Mouse (Mus musculus) heart, postnatal 0 days (tissue): ENCODE data around the gene Dock4. TPM values are rescaled to one million over a fixed set of nuclear protein-coding genes. Genes with fewer than 3 reads are reported as not detected.
A peak's percentile ranks its signal among the peaks of the same experiment; 100 is the strongest.

Source experiments
- ATAC-seq: fragments of 200-750 bp; cut with Nextera tagmentation; 2 replicates; pipeline ENCODE4 v1.8.0; 2017; ENCODE audit warnings: low read depth, moderate number of reproducible peaks, moderate library complexity; ENCODE audit not compliant: insufficient read depth
- DNase-seq: peaks from one replicate; pipeline ENCODE4 v3.0.0-alpha.2; 2016; ENCODE audit warnings: low spot score
- H3K27ac ChIP-seq: fragments of 300-500 bp; sonication (generic); 2 replicates; pipeline ENCODE4 v1.5.1; 2014; ENCODE audit warnings: low read depth, mild to moderate bottlenecking
- H3K27me3 ChIP-seq: fragments of 300-500 bp; sonication (generic); 2 replicates; pipeline ENCODE4 v1.6.1; 2014; ENCODE audit warnings: low read length, mixed read lengths; ENCODE audit not compliant: control insufficient read depth, insufficient read depth
- H3K36me3 ChIP-seq: fragments of 300-500 bp; sonication (generic); replicated peaks from 2 replicates; pipeline ENCODE4 v1.6.1; 2014; ENCODE audit warnings: low read length, mixed read lengths; ENCODE audit not compliant: control insufficient read depth, insufficient read depth
- H3K4me1 ChIP-seq: fragments of 300-500 bp; sonication (generic); 2 replicates; pipeline ENCODE4 v1.6.1; 2014; ENCODE audit warnings: antibody characterized with exemption; ENCODE audit not compliant: control insufficient read depth, insufficient read depth
- H3K4me2 ChIP-seq: fragments of 300-500 bp; sonication (generic); 2 replicates; pipeline ENCODE4 v1.6.1; 2014; ENCODE audit warnings: low read depth, mild to moderate bottlenecking, low read length, moderate library complexity
- H3K4me3 ChIP-seq: fragments of 300-500 bp; sonication (generic); 2 replicates; pipeline ENCODE4 v1.5.1; 2014; ENCODE audit warnings: low read depth, low read length
- H3K9ac ChIP-seq: fragments of 300-500 bp; sonication (generic); replicated peaks from 2 replicates; pipeline ENCODE4 v1.6.1; 2014; ENCODE audit warnings: low read depth, low read length, mixed read lengths
- H3K9me3 ChIP-seq: fragments of 300-500 bp; sonication (generic); replicated peaks from 2 replicates; pipeline ENCODE4 v1.6.1; 2016; ENCODE audit warnings: low read length; ENCODE audit not compliant: control insufficient read depth
- CTCF ChIP-seq: IDR thresholded peaks from 2 replicates; pipeline ENCODE4 v1.5.1; 2016; ENCODE audit warnings: antibody characterized with exemption, control low read depth, low read depth
- EP300 ChIP-seq: IDR thresholded peaks from 2 replicates; pipeline ENCODE4 v1.6.1; 2016; ENCODE audit warnings: antibody characterized with exemption, low read depth
- WGBS: fragments of 180-500 bp; shearing (Covaris S2); extraction: QIAGEN DNeasy Blood & Tissue Kit; methylation state at CpG from one replicate; pipeline ENCODE4 v1.1.7; 2014; 5-methylcytosine and 5-hydroxymethylcytosine counted together
- polyA plus RNA-seq: library from polyadenylated mRNA; unstranded; fragments of >200 nt; fragmentation: Nextera tagmentation; extraction: Ambion mirVana; gene quantifications from 2 replicates; pipeline ENCODE4 v1.2.1, GENCODE M21; 2015
- total RNA-seq: library from RNA; depleted of rRNA; stranded (reverse); fragments of >200 nt; gene quantifications from 2 replicates; pipeline ENCODE4 v1.2.3, GENCODE M21; 2014; ENCODE audit warnings: low replicate concordance

Gene Dock4
- total and polyA plus RNA-seq, 2 experiments from 2014 or later: 4.2 to 9.2 TPM

GRCm38 (mm10) chr12:40463828-40464227, 18.1 kb downstream of the Dock4 start:
- H3K4me2 ChIP-seq: no peak overlapping the region
- H3K27ac ChIP-seq: peak overlapping the region; percentile 46; the same call in 1 of the 2 replicates
- peaks cover 22% of the 10 kb centered on the region for H3K4me1 ChIP-seq

GRCm38 (mm10) chr12:40464282-40464681, 18.5 kb downstream of the Dock4 start:
- no peak overlapping the region for H3K4me2 ChIP-seq
- H3K9me3 ChIP-seq: no peaks in the 10 kb centered on the region
- no peaks in the 10 kb centered on the region for H3K36me3 ChIP-seq
- TF ChIP-seq EP300: no peak
- TF ChIP-seq CTCF: no peak
- peaks cover 22% of the 10 kb centered on the region for H3K4me1 ChIP-seq
- DNase-seq (no peak), ATAC-seq (no peak)
- no peak overlapping the region for H3K9ac ChIP-seq
- 58% methylated on average over 6 of the region's 6 CpGs for WGBS
- H3K27me3 ChIP-seq: no peaks in the 10 kb centered on the region
- H3K4me3 ChIP-seq: no peak overlapping the region
- H3K27ac ChIP-seq: peak overlapping the region; percentile 46; the same call in 1 of the 2 replicates

More at GRCm38 (mm10) chr12:40463828-40464227, 18.1 kb downstream of the Dock4 start:
- no peaks in the 10 kb centered on the region for H3K9me3 ChIP-seq
- ATAC-seq: no peak
- no peak overlapping the region for H3K4me3 ChIP-seq
- 40% methylated on average over 2 of the region's 2 CpGs for WGBS
- H3K36me3 ChIP-seq: no peaks in the 10 kb centered on the region
- TF ChIP-seq EP300 (no peak), CTCF (no peak)
- H3K9ac ChIP-seq: no peak overlapping the region
- DNase-seq: no peak
- H3K27me3 ChIP-seq: no peaks in the 10 kb centered on the region

GRCm38 (mm10) chr12:40468235-40468634, 22.5 kb downstream of the Dock4 start:
- Histone ChIP-seq H3K36me3 (no peaks in the 10 kb centered on the region), H3K27ac (no peak overlapping the region), H3K27me3 (no peaks in the 10 kb centered on the region), H3K4me3 (no peak overlapping the region), H3K4me1 (peaks cover 35% of the 10 kb centered on the region), H3K9me3 (no peaks in the 10 kb centered on the region), H3K9ac (no peak overlapping the region), H3K4me2 (no peak overlapping the region)
- DNase-seq (no peak), ATAC-seq (no peak)
- 77% methylated on average over 4 of the region's 4 CpGs for WGBS
- TF ChIP-seq EP300 (no peak), CTCF (no peak)

- Histone ChIP-seq H3K9me3 (no peaks in the 10 kb centered on the region), H3K27ac (no peak overlapping the region), H3K4me1 (peaks cover 37% of the 10 kb centered on the region), H3K36me3 (no peaks in the 10 kb centered on the region), H3K4me2 (no peak overlapping the region), H3K9ac (no peak overlapping the region), H3K27me3 (no peaks in the 10 kb centered on the region), H3K4me3 (no peak overlapping the region)
- ATAC-seq: no peak
- no peak for DNase-seq
- 80% methylated on average over 5 of the region's 5 CpGs for WGBS
- no peak for TF ChIP-seq EP300
- no peak for TF ChIP-seq CTCF
Measured at GRCm38 (mm10) chr12:40469009-40469408, 23.3 kb downstream of the Dock4 start.

- no peak overlapping the region for H3K9ac ChIP-seq
- H3K27me3 ChIP-seq: no peaks in the 10 kb centered on the region
- peak overlapping the region; percentile 62 for H3K4me2 ChIP-seq
- H3K27ac ChIP-seq: peak overlapping the region; percentile 70
- DNase-seq (no peak), ATAC-seq (no peak)
- H3K4me3 ChIP-seq: peak overlapping the region; percentile 39
- H3K4me1 ChIP-seq: peaks cover 29% of the 10 kb centered on the region
- no peaks in the 10 kb centered on the region for H3K9me3 ChIP-seq
- no peaks in the 10 kb centered on the region for H3K36me3 ChIP-seq
- 13% methylated on average over 11 of the region's 11 CpGs for WGBS
- TF ChIP-seq EP300 (no peak), CTCF (no peak)
Measured at GRCm38 (mm10) chr12:40471649-40472399, 26.1 kb downstream of the Dock4 start.
